Mouse (Mus musculus) heart, adult 2 months (tissue): ENCODE measurements at regions not wholly inside any gene's neighbourhood (a gene's known extent, or its start where the extent isn't known, plus 50 kb on each side); places are given as distances from the start of the nearest gene placed in this dataset.

Source experiments
- CTCF ChIP-seq: fragments of 200-600 bp; IDR thresholded peaks from 2 replicates; pipeline ENCODE4 v1.8.1; 2022; ENCODE audit warnings: antibody characterized with exemption, mild to moderate bottlenecking, moderate library complexity
- EP300 ChIP-seq: fragments of 200-500 bp; IDR thresholded peaks from 2 replicates; pipeline ENCODE4 v1.6.1; 2011; ENCODE audit warnings: low read depth, low read length, control low read depth; ENCODE audit not compliant: insufficient read depth

DNA sequence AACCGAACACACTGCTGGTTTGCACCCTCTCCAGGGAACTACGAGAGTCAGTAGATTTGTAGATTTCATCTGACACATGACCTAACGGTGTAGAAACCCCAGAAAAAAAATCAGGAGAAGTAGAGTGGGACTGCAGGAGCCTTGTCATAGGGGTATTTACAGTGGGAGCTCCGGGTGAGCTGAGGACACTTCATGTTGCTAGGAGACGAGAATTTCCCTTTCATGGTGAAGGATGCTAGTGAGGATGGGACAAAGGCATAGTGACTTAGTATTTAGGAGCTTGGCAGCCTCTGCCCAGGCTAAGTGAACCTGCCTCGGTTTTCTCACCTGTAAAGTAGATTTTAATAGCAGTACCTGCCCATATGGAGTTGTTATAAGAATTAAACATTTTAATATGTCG, 52.8 kb upstream of the Epha4 start:
- TF ChIP-seq EP300 = no peak
- no peak for TF ChIP-seq CTCF
